Mouse (Mus musculus) C2C12 (cell line): Measurements from ENCODE around the gene Rabac1.

ENCODE experiments used
- CEBPB ChIP-seq: IDR thresholded peaks from one replicate; pipeline ENCODE4 v1.6.1; 2011; ENCODE audit warnings: low read depth, mild to moderate bottlenecking, control low read depth, moderate library complexity
- CTCF ChIP-seq: IDR thresholded peaks from one replicate; pipeline ENCODE4 v1.5.1; 2011; ENCODE audit not compliant: control insufficient read depth, insufficient read depth, insufficient read length
- FOSL1 ChIP-seq: IDR thresholded peaks from one replicate; pipeline ENCODE4 v1.8.0; 2011; ENCODE audit warnings: mild to moderate bottlenecking, low read length; ENCODE audit not compliant: poor library complexity, insufficient read depth, severe bottlenecking
- MAX ChIP-seq: IDR thresholded peaks from one replicate; pipeline ENCODE4 v1.6.1; 2011; ENCODE audit warnings: mild to moderate bottlenecking, control low read depth
- MYOD1 ChIP-seq: IDR thresholded peaks from one replicate; pipeline ENCODE4 v1.6.1; 2011; ENCODE audit warnings: low read depth; ENCODE audit not compliant: control insufficient read depth, insufficient read length
- MYOG ChIP-seq: IDR thresholded peaks from one replicate; pipeline ENCODE4 v1.6.1; 2011; ENCODE audit not compliant: control insufficient read depth, insufficient read length; ENCODE audit errors: extremely low read depth
- USF1 ChIP-seq: IDR thresholded peaks from one replicate; pipeline ENCODE4 v1.6.1; 2011; ENCODE audit warnings: low read depth, mild to moderate bottlenecking, control low read depth, moderate library complexity

DNA sequence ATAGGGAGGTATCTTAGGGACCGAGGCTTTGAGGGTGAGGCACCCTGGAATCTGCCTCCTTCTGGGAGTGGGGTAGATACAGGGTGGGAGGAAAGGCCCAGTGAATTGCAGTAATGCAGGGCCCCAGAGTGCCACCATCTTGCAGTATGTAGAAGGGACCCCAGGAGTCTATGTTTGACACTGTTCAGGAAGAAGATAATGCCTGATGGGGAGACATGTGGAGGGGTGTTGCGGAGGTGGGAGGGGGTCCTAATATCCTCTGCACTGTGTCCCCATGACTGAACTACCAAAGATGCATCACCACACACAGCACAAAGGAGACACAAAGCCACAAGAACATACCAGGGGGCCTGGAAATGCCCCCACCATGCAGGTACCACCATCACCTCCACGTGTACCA lies 33.6 kb upstream of the Rabac1 start:
- no peak for TF ChIP-seq MAX
- no peak for TF ChIP-seq CTCF
- TF ChIP-seq MYOG = no peak
- TF ChIP-seq USF1 = no peak
- no peak for TF ChIP-seq MYOD1
- TF ChIP-seq FOSL1 = no peak
- TF ChIP-seq CEBPB = no peak
